7 mouse cellular contexts compared by ENCODE assay signal in the genomic region with DNA sequence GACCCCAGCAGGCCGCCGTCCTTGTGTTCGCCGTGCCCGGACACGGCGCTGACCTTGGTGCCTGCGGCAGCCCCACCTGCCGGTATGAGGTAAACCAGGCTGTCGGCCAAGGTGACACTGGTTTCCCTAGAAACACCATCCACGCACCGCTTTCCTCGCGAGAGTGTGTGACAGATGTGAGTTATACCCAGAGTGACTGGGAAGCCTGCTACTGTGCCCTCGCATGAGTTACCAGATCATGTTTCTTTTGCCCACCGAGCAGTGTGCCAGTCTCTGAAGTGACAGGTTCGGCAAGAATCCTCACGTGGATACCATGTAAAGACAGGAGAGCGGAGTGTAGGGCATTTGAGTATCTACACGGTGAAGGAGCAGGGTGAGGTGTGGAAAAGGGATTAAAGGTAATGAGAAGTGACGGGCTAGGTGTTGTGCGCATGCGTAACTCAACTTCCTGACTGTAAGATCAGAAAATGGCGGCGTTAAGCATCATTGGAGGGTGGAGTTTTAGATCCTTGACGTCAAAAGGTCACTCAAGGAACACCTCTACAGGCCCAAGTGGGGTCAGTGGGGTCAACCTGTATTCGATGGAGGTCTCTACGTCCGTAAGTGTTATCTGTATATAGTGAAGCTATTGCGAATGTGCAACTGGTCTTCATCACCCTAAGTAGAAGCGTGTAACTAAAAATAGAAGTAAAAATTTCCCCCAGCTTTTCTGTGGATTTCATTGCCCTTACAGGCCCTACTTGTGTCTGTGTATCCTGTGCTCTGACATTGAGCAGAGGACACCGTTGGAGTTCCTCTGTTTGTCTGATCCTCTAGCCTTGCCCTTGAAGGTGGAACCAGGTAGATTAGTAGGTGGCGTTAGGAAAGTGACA. TPM values are rescaled to one million over a fixed set of nuclear protein-coding genes. Genes with fewer than 3 reads are reported as not detected.
DNase-seq lines count a peak whose midpoint lies in the region; ATAC-seq and TF ChIP-seq lines count a peak whose summit lies in the region.

No protein-coding gene starts in this region.

- TF ChIP-seq POLR2A in MEL (IDR thresholded peaks at IDR 0.05; ENCODE audit: control insufficient read depth in 1 of 2, insufficient read depth in 1 of 2, low read depth in 1 of 2, low read length in 2 of 2, poor library complexity in 1 of 2), result peak in 1 of 2 experiments; percentile 68; a peak in 2 of 4 replicates

- WGBS in forebrain, embryonic 12.5 days, result 18% methylated on average over 33 of the region's 33 CpGs

- peak overlapping the region; percentile 89 for H3K27ac ChIP-seq in MEL (ENCODE audit: control insufficient read depth, low read depth, low read length)
- H3K27ac ChIP-seq in brown adipose tissue, adult 24 weeks (replicated peaks; ENCODE audit: low read depth, low read length), result peak overlapping the region; percentile 98
- H3K27ac ChIP-seq in forebrain, embryonic 12.5 days, result peak overlapping the region; percentile 80

- ATAC-seq in forebrain, embryonic 12.5 days (ENCODE audit: low FRiP score), result peak; percentile 2; the same call in 1 of the 2 replicates
- peak; percentile 13 to 61; a peak in 2 of 4 replicates for ATAC-seq in hematopoietic stem cell, adult 5-6 weeks (replicated peaks in 1 of 2; ENCODE audit: insufficient read depth in 1 of 2, low FRiP score in 2 of 2, low TSS enrichment in 1 of 2, low read depth in 1 of 2, poor library complexity in 2 of 2, severe bottlenecking in 2 of 2)

- H3K4me3 ChIP-seq in MEL (ENCODE audit: control insufficient read depth in 1 of 2, insufficient read depth in 1 of 2, low read depth in 2 of 2, low read length in 2 of 2), result peak overlapping the region; percentile 82 to 85
- H3K4me3 ChIP-seq in brown adipose tissue, adult 24 weeks (ENCODE audit: insufficient read depth, low read depth, low read length), result peak overlapping the region; percentile 94
- H3K4me3 ChIP-seq in forebrain, embryonic 12.5 days (replicated peaks), result peak overlapping the region; percentile 83

- no peak for TF ChIP-seq EP300 in MEL (IDR thresholded peaks at IDR 0.05; ENCODE audit: low read depth in 1 of 2, low read length in 2 of 2)

- H3K4me2 ChIP-seq in forebrain, embryonic 12.5 days, result peak overlapping the region; percentile 84

- no peaks in the 10 kb centered on the region for H3K9me3 ChIP-seq in MEL (replicated peaks; ENCODE audit: insufficient read depth, low read length)
- no peaks in the 10 kb centered on the region for H3K9me3 ChIP-seq in forebrain, embryonic 12.5 days

- H3K9ac ChIP-seq in MEL (ENCODE audit: control insufficient read depth, low read depth, low read length, poor library complexity, severe bottlenecking), result peak overlapping the region; percentile 84
- H3K9ac ChIP-seq in forebrain, embryonic 12.5 days, result peak overlapping the region; percentile 71

- peaks cover 18 to 20% of the 10 kb centered on the region in 2 experiments for H3K4me1 ChIP-seq in MEL (ENCODE audit: control insufficient read depth in 1 of 2, insufficient read depth in 2 of 2, low read length in 2 of 2)
- peaks cover 8% of the 10 kb centered on the region for H3K4me1 ChIP-seq in brown adipose tissue, adult 24 weeks (ENCODE audit: control insufficient read depth, insufficient read depth, insufficient read length, low read length)
- H3K4me1 ChIP-seq in forebrain, embryonic 12.5 days, result peaks cover 14% of the 10 kb centered on the region

- peaks cover 6 to 39% of the 10 kb centered on the region in 2 experiments for H3K36me3 ChIP-seq in MEL (ENCODE audit: control insufficient read depth in 1 of 2, insufficient read depth in 2 of 2, low read length in 2 of 2)
- peaks cover 5% of the 10 kb centered on the region; the same call in 1 of the 2 replicates for H3K36me3 ChIP-seq in forebrain, embryonic 12.5 days (replicated peaks)

- H3K27me3 ChIP-seq in MEL (ENCODE audit: control insufficient read depth in 1 of 2, insufficient read depth in 2 of 2, low read length in 2 of 2), result no peaks in the 10 kb centered on the region
- no peaks in the 10 kb centered on the region for H3K27me3 ChIP-seq in forebrain, embryonic 12.5 days

- no peak for TF ChIP-seq RAD21 in MEL (IDR thresholded peaks at IDR 0.05; ENCODE audit: low read depth, low read length)

- DNase-seq in MEL (ENCODE audit: low read depth, low spot score), result peak; percentile 96
- DNase-seq in layer of hippocampus, postnatal 14 days (ENCODE audit: low spot score in 2 of 2), result peak; percentile 72 to 82
- peak; percentile 86 for DNase-seq in lung, postnatal 36 days
- peak; percentile 65 for DNase-seq in right cerebral cortex, postnatal 25 days

- peak in 1 of 3 experiments; percentile 22; a peak in 1 of 6 replicates for TF ChIP-seq CTCF in MEL (IDR thresholded peaks at IDR 0.05 in 2 of 3, conservative IDR thresholded peaks at IDR 0.05 in 1 of 3; ENCODE audit: control insufficient read depth in 1 of 3, insufficient read depth in 1 of 3, low read depth in 2 of 3, low read length in 3 of 3, poor library complexity in 1 of 3, severe bottlenecking in 1 of 3)

- H3K79me2 ChIP-seq in MEL (ENCODE audit: control insufficient read depth, insufficient read depth, low read length, poor library complexity), result peaks cover 36% of the 10 kb centered on the region

TF ChIP-seq in MEL, 35 proteins besides CTCF, POLR2A, EP300 and RAD21 (continues in another document):
- TF ChIP-seq ZMIZ1 (IDR thresholded peaks at IDR 0.05; ENCODE audit: low read depth, low read length) (peak; percentile 75), MEF2A (IDR thresholded peaks at IDR 0.05; ENCODE audit: extremely low read depth, insufficient replicate concordance, low read depth, low read length, poor library complexity, severe bottlenecking) (no peak), USF1 (IDR thresholded peaks at IDR 0.05; ENCODE audit: low read depth, low read length) (no peak), NELFE (IDR thresholded peaks at IDR 0.05; ENCODE audit: low read depth, low read length) (peak; percentile 78; the same call in 1 of the 2 replicates), JUND (IDR thresholded peaks at IDR 0.05; ENCODE audit: low read depth, low read length) (no peak), E2F4 (IDR thresholded peaks at IDR 0.05; ENCODE audit: borderline replicate concordance, low read depth, low read length) (no peak), POLR2AphosphoS5 (IDR thresholded peaks at IDR 0.05; ENCODE audit: borderline replicate concordance, low read depth, low read length) (0 out of 2 replicates have a peak, but pooled peaks have one; percentile 15), GATA1 (IDR thresholded peaks at IDR 0.05; ENCODE audit: low read depth, low read length) (no peak; the same call in 1 of the 2 replicates), NRF1 (IDR thresholded peaks at IDR 0.05; ENCODE audit: insufficient read depth, low read depth, low read length, poor library complexity, severe bottlenecking) (peak; percentile 93), POLR2AphosphoS2 (IDR thresholded peaks at IDR 0.05; ENCODE audit: low read length) (peak; percentile 89; the same call in 1 of the 2 replicates), USF2 (IDR thresholded peaks at IDR 0.05; ENCODE audit: borderline replicate concordance in 1 of 2, insufficient read depth in 1 of 2, low read depth in 1 of 2, low read length in 2 of 2) (no peak), GABPA (IDR thresholded peaks at IDR 0.05; ENCODE audit: low read depth, low read length) (no peak), UBTF (IDR thresholded peaks at IDR 0.05; ENCODE audit: borderline replicate concordance, insufficient read depth, low read depth, low read length) (no peak), ETS1 (IDR thresholded peaks at IDR 0.05; ENCODE audit: low read depth, low read length) (peak; percentile 36; the same call in 1 of the 2 replicates), HCFC1 (IDR thresholded peaks at IDR 0.05; ENCODE audit: low read depth, low read length) (peak; percentile 72; the same call in 1 of the 2 replicates), ELF1 (IDR thresholded peaks at IDR 0.05; ENCODE audit: low read depth, low read length) (peak; percentile 80), CHD2 (IDR thresholded peaks at IDR 0.05; ENCODE audit: low read length) (peak; percentile 82), MYB (IDR thresholded peaks at IDR 0.05; ENCODE audit: low read depth, low read length) (no peak), BHLHE40 (IDR thresholded peaks at IDR 0.05; ENCODE audit: borderline replicate concordance, low read depth, low read length) (no peak), ZC3H11A (IDR thresholded peaks at IDR 0.05; ENCODE audit: low read depth, low read length) (no peak), MAX (IDR thresholded peaks at IDR 0.05; ENCODE audit: low read length) (peak; percentile 76), SIN3A (IDR thresholded peaks at IDR 0.05; ENCODE audit: low read length) (peak; percentile 94)

RNA-seq across cellular contexts. Expression of a gene that starts 0.9 kb away (rescaled TPM):
- total RNA-seq in MEL (2012; rRNA removed), result 91.8 and 93.7 TPM in 2 replicates
- 100 to 1,000 TPM in 1 of 2 experiments, 10 to 100 TPM in 1; 94.9 to 118 TPM for polyA plus RNA-seq in MEL (2012; ENCODE audit: insufficient read depth in 1 of 2, insufficient read length in 2 of 2, low read depth in 1 of 2, low replicate concordance in 2 of 2, missing spikeins in 1 of 2)
- polyA plus RNA-seq in brown adipose tissue, adult 24 weeks (2012; ENCODE audit: insufficient read depth, insufficient read length, missing spikeins), result 1,179 and 1,285 TPM in 2 replicates
- polyA plus RNA-seq in forebrain, embryonic 12.5 days (2016; fragmentation: Nextera tagmentation; extraction: Ambion mirVana), result 87.7 and 96.4 TPM in 2 replicates
- 71.7 and 94.2 TPM in 2 replicates for total RNA-seq in hematopoietic stem cell, adult 5-6 weeks (2017)
- total RNA-seq in layer of hippocampus, postnatal 14 days (2021), result 100 to 1,000 TPM; 252 to 261 TPM

RNA-seq across cellular contexts. Expression of a gene that starts 17.7 kb away (rescaled TPM):
- total RNA-seq in MEL (2012; rRNA removed), result 47.8 and 60.9 TPM in 2 replicates
- 10 to 100 TPM in 1 of 2 experiments, not detected in 1; 66.5 TPM for polyA plus RNA-seq in MEL (2012; ENCODE audit: insufficient read depth in 1 of 2, insufficient read length in 2 of 2, low read depth in 1 of 2, low replicate concordance in 2 of 2, missing spikeins in 1 of 2)
- 47.2 and 47.6 TPM in 2 replicates for polyA plus RNA-seq in brown adipose tissue, adult 24 weeks (2012; ENCODE audit: insufficient read depth, insufficient read length, missing spikeins)
- polyA plus RNA-seq in forebrain, embryonic 12.5 days (2016; fragmentation: Nextera tagmentation; extraction: Ambion mirVana), result 151 TPM in 2 replicates
- total RNA-seq in hematopoietic stem cell, adult 5-6 weeks (2017), result 50.3 and 67.4 TPM in 2 replicates
- total RNA-seq in layer of hippocampus, postnatal 14 days (2021), result 10 to 100 TPM; 82.4 to 83.1 TPM

RNA-seq across cellular contexts. Expression of a gene that starts 24.8 kb away (rescaled TPM):
- total RNA-seq in MEL (2012; rRNA removed), result 178 and 201 TPM in 2 replicates
- 100 to 1,000 TPM in 1 of 2 experiments, not detected in 1; 138 TPM for polyA plus RNA-seq in MEL (2012; ENCODE audit: insufficient read depth in 1 of 2, insufficient read length in 2 of 2, low read depth in 1 of 2, low replicate concordance in 2 of 2, missing spikeins in 1 of 2)
- 13.0 and 14.2 TPM in 2 replicates for polyA plus RNA-seq in brown adipose tissue, adult 24 weeks (2012; ENCODE audit: insufficient read depth, insufficient read length, missing spikeins)
- polyA plus RNA-seq in forebrain, embryonic 12.5 days (2016; fragmentation: Nextera tagmentation; extraction: Ambion mirVana), result 97.4 TPM in 2 replicates
- 38.0 and 54.7 TPM in 2 replicates for total RNA-seq in hematopoietic stem cell, adult 5-6 weeks (2017)
- total RNA-seq in layer of hippocampus, postnatal 14 days (2021), result 10 to 100 TPM; 44.9 to 47.5 TPM

Comparison
In these comparisons a context has a peak if more than half of its experiments do, and no peak if none do; other contexts are left out.
1. Peak in every context shown above with its lines: DNase-seq, ATAC-seq, H3K4me3 ChIP-seq and H3K27ac ChIP-seq.